ENCODE assay signal across 26 mouse cellular contexts in the genomic region with DNA sequence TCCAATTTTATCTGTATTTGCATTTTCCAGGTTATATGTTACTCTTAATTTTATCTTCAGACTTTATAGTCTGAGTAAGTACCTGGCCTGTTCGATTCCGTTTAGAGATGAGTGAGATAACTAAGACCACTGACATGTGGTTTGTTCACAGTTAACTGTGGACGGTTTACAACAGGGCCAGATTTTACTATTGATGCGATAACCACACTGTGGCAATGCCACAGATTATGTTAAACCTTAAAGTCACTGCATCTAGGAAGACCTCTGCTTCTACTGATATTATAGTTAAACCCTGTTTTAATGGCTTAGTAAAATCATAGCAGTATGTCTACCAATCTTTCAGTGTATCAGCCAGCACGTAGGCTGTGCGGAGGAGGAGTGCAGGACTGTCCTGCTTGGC.
"Had no signal": no experiment of that assay in that cellular context is flagged by ENCODE, and none has a peak within 500 bp of the region (broad histone marks: within the 10 kb centered on the region; RNA-seq: fewer than 3 reads in every experiment).

No protein-coding gene starts in this region.

- H3K36me3 ChIP-seq: heart, embryonic 10.5 days; heart, embryonic 15.5 days; hindbrain, embryonic 15.5 days had no signal

- H3K4me2 ChIP-seq: heart, embryonic 13.5 days; heart, embryonic 15.5 days; hindbrain, embryonic 13.5 days; hindbrain, embryonic 15.5 days; kidney, embryonic 15.5 days; limb, embryonic 12.5 days; liver, embryonic 12.5 days had no signal

- H3K4me3 ChIP-seq: gastrocnemius, adult 2 months; heart, embryonic 10.5 days; heart, embryonic 13.5 days; heart, embryonic 15.5 days; hindbrain, embryonic 13.5 days; hindbrain, embryonic 15.5 days; kidney, embryonic 15.5 days; limb, embryonic 10.5 days; limb, embryonic 12.5 days; liver, embryonic 12.5 days had no signal

- DNase-seq: gastrocnemius, adult 2 months; gastrocnemius, postnatal 10 days; gastrocnemius, postnatal 25 days; heart, adult 18-20 months; heart, postnatal 14 days; heart, postnatal 36 days; kidney, adult 11 months; kidney, adult 2 months; kidney, adult 9 months; kidney, postnatal 14 days; kidney, postnatal 36 days; layer of hippocampus, adult 9-11 months; layer of hippocampus, postnatal 36 days had no signal

- H3K9me3 ChIP-seq: heart, embryonic 10.5 days; heart, embryonic 13.5 days; heart, embryonic 15.5 days; hindbrain, embryonic 13.5 days; hindbrain, embryonic 15.5 days; kidney, embryonic 15.5 days; limb, embryonic 10.5 days; limb, embryonic 12.5 days; liver, embryonic 12.5 days had no signal

- H3K27me3 ChIP-seq: heart, embryonic 13.5 days; heart, embryonic 15.5 days; hindbrain, embryonic 13.5 days; hindbrain, embryonic 15.5 days; kidney, embryonic 15.5 days; limb, embryonic 12.5 days; liver, embryonic 12.5 days had no signal

- H3K27ac ChIP-seq: heart, embryonic 10.5 days; heart, embryonic 13.5 days; heart, embryonic 15.5 days; hindbrain, embryonic 13.5 days; hindbrain, embryonic 15.5 days; hindbrain, postnatal 0 days; kidney, embryonic 15.5 days; kidney, postnatal 0 days; limb, embryonic 10.5 days; limb, embryonic 12.5 days; liver, embryonic 12.5 days; liver, embryonic 14.5 days had no signal

- H3K4me1 ChIP-seq: hindbrain, embryonic 15.5 days had no signal

- ATAC-seq: hindbrain, postnatal 0 days; intestine, embryonic 16.5 days; liver, embryonic 12.5 days had no signal

- H3K9ac ChIP-seq: heart, embryonic 13.5 days; heart, embryonic 15.5 days; hindbrain, embryonic 13.5 days; hindbrain, embryonic 15.5 days; kidney, embryonic 15.5 days; limb, embryonic 12.5 days; liver, embryonic 12.5 days; liver, embryonic 14.5 days had no signal
